Mouse (Mus musculus) erythroblast, embryonic 14.5 days (primary cell): Measurements from ENCODE around the gene Slc24a3.

Experiments used
- GATA1 ChIP-seq: IDR thresholded peaks from 2 replicates; pipeline ENCODE4 v1.6.1; 2012; ENCODE audit warnings: low read length, inconsistent platforms, mixed read lengths
- TAL1 ChIP-seq: IDR thresholded peaks from 3 replicates; pipeline ENCODE4 v1.6.1; 2012; ENCODE audit warnings: low read length, inconsistent platforms, mixed read lengths

- TF ChIP-seq GATA1 = no peak
- TF ChIP-seq TAL1 = no peak
Observed at GRCm38 (mm10) chr2:145515956-145516355, 348.4 kb downstream of the Slc24a3 start.
